Mouse (Mus musculus): ENCODE data around the gene Barhl1.

DNA sequence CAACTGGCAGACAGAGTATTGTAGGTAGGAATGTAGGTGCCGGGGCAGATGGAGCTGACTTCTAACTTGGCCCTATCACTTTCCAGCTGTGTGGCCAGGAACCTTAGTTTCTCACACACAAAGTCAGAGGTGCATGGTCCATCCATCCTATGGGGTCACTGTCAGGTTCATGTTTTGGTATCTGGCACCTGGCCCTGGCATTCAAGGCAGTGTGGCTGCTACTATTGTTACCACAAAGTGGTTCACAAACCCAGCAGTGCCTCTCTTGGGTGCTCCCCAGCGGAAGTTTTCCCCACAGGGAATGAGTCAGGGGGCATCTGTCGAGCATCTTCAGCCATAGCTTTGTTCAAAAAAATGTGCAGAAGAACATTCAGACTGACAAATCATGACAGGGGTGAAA is 29.8 kb upstream of the Barhl1 start:
- no peak for TF ChIP-seq CTCF (IDR thresholded peaks at IDR 0.05; ENCODE audit: low read depth)
- TF ChIP-seq EP300 (IDR thresholded peaks at IDR 0.05; ENCODE audit: low read depth) = no peak
